Mouse (Mus musculus) frontal cortex, adult 2 months (tissue): Measurements from ENCODE around the gene Cdkal1. TPM values are rescaled to one million over a fixed set of nuclear protein-coding genes. Genes with fewer than 3 reads are reported as not detected.

Experiments
- DNase-seq, 2 experiments: peaks; one replicate each; pipeline ENCODE4 v3.0.0; 2022; ENCODE audit warnings: low spot score in 1 of 2; ENCODE audit errors: extremely low spot score in 1 of 2
- polyA plus RNA-seq: library from polyadenylated mRNA; depleted of rRNA; stranded (reverse); fragments of >200 nt; gene quantifications from 2 replicates; pipeline ENCODE4 v1.2.3, GENCODE M21; 2012

Cdkal1 gene
- polyA plus RNA-seq, 1 experiment: 7.8 TPM

- no peak for DNase-seq
Observed at GRCm38 (mm10) chr13:29819147-29819546, 36.3 kb downstream of the Cdkal1 start.

- no peak for DNase-seq
Observed at GRCm38 (mm10) chr13:29818314-29818713, 37.2 kb downstream of the Cdkal1 start.

DNA sequence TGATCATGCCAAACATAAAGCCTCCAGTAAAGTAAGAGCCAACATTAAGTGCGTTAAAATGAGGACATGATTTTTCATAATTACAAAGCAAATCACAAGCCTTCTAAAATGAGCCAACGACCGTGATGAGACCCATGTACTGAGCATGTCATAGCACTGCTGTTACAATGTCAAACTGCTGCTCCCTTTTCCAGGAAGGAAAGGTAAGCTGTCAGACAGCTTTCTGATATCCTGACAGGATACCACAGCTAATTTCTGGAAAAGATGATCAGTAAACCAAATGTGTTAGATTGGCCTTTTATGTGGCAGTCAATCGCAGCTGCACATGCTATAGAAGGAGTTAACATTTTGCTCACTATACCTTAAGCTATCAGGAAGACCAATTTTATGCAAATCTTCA, 44.7 kb downstream of the Cdkal1 start:
- DNase-seq: no peak

GRCm38 (mm10) chr13:29808383-29808782, 47.1 kb downstream of the Cdkal1 start:
- DNase-seq: no peak

DNA sequence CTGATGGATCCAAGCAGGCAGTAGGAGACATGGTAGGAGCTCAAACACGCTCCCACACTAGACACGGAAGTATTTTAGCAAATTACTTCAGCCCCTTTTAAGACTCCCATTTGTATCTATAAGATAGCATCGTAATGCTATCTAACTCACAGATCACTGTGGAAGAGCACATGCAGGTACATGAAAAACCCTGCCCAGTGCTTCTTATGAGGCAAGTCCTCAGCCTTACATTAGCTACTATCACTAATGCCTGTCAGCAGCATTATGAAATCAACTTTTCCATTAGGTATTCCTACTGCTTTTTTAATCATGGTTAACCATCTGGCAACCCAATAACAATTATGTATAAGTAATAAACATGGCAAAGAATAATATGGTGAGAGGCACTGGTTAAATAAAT, 47.5 kb downstream of the Cdkal1 start:
- no peak for DNase-seq

- peak in 1 of 2 experiments; percentile 8 for DNase-seq
Observed at GRCm38 (mm10) chr13:29806871-29807270, 48.6 kb downstream of the Cdkal1 start.

GRCm38 (mm10) chr13:29805296-29805695, 50.2 kb downstream of the Cdkal1 start:
- DNase-seq: no peak

- no peak for DNase-seq
Observed at GRCm38 (mm10) chr13:29804034-29804433, 51.4 kb downstream of the Cdkal1 start.

DNA sequence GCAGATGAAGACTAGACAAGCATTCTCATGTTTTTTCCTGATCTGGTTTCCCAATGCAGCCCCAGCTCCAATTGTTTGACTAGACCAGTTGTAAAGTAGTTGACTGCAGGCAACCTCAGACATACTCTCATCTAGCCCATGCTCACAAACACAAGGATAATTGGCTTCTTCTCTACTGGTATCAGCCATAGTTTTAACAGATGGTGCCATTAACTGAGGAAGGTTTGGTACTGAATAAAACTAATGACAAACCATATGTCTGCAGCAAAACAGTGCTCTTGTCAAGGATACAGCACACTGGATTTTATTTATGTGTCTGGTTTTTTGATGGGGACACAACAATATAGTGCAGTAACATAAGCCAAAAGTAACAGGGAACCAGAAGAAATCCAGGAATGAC, 52.8 kb downstream of the Cdkal1 start:
- DNase-seq: no peak

DNA sequence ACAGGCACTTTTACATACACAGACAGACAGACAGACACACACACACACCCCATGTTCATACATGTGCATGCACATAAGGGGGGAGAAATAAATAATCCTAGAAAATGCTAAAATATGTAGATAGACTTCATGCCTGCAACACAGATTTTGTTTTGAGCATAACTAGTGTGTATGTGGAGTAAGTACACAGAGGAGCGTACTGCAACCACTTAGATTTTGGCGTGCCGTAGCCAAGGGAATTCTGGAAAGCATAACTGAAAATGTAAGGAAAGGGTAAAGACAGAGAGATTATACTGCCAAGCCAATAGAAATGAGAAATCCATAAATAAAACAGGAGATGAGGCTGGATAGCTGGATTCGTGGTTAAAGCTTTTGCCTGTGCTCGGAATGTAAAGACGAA, 55.4 kb downstream of the Cdkal1 start:
- DNase-seq: no peak

GRCm38 (mm10) chr13:29792112-29792511, 63.4 kb downstream of the Cdkal1 start:
- DNase-seq: no peak

DNA sequence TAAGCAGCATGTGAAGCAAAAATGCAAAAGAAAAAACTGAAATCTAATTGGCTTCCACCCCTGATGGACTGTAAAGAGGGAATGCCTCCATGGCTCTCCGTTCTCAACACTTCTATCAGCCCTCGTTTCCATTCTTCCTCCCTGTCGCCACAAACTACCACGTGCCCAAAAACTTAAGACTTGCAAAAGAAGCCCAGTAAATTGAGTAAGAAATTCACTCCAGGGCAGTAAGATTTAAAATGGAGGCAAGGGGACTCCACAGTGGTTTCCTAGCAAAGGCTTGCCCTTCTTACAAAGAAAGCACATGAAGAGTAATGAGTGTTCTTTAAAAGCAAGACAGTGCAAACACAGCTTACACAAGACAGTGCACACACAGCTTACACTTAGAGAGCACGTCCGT, 64.0 kb downstream of the Cdkal1 start:
- DNase-seq: no peak

DNA sequence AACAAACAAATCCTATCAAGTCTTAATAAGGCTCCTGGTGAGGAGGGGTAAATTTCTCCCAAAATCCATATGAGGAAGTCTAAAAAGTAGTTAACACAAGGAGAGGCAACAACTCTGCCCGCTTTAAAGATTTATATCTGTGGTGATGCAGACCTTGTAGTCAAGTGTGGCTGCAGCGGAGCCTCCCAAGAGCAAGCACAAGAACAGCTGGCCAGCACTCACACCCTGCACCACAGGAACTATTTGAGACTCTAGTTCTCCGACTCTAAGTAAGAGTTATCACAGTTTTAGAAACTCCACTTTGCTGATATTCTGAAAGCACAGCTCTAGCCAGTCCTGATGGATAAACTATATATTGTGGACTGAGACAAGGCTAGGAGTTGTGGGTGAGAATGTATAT, 68.5 kb downstream of the Cdkal1 start:
- no peak for DNase-seq

DNA sequence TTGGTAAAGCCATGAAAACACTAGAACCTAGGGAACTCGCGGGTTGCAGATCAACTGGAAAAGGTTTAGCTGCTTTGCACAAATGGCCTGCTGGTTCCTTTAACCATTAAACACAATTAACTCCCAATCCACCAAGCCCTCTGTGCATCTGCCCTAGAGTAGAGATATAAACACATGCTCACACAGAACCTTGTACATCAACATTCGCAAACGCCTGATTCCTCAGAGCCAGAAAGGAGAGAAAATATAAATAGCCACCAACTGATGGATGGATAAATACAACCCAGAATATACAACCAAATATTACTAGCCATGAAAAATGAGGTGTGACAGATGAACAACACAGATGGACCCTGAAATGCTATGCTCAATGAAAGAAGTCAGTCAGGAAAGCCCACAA, 70.6 kb downstream of the Cdkal1 start:
- DNase-seq: no peak

GRCm38 (mm10) chr13:29781332-29781731, 74.1 kb downstream of the Cdkal1 start:
- no peak for DNase-seq

DNA sequence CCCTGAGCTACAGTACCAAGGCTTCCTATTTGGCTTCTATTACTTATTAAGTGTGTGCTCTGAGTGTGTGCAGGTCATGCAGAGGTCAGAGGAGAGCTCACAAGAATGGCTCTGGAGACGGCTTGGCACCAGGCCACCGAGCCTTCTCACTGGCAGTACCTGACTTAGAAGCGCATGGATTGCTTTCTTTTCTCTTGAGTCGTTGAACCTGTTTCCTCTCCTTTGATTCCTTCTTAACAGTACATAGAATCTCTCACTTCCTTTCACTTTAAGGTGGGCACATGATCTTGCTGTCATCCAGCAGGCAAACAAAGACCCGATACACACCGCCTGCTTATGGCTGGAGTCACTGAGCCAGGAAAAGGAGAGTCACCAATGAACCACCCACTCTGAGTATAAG, 74.8 kb downstream of the Cdkal1 start:
- DNase-seq: no peak

DNA sequence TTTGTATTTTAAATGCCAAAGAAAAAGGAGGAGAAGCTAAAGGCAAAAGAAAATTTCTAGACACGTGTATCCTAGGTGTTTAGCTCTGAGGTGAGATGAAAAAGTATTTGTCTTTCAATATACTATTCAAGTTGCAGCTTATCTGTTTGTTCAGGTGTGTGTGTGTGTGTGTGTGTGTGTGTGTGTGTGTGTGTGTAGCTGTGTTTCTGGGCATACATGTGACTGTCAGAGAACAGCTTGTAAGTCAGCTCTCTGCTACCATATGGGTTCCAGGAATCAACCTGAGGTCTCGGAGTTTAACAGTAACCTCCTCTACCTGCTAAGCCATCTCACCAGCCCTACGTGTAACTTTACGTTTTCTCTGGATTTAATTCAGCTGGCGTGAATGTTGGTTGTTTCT, 76.0 kb downstream of the Cdkal1 start:
- no peak for DNase-seq

DNA sequence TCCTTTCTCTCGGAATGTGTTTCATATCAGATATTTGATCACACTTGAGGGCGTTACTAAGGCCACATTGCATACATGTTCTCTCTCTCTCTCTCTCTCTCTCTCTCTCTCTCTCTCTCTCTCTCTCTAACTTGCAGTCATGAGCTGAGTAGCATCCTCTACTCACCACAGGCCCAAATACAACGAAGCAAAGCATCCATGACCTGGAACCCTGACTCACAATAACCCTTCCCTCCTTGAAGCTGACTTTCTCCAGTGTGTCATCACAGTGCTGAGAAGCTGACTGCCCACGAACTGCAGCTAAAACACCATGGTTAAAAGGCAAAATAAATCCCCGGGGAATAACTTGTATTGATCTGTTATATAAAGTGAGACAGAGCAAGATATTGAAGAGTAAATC, 76.4 kb downstream of the Cdkal1 start:
- no peak for DNase-seq

DNA sequence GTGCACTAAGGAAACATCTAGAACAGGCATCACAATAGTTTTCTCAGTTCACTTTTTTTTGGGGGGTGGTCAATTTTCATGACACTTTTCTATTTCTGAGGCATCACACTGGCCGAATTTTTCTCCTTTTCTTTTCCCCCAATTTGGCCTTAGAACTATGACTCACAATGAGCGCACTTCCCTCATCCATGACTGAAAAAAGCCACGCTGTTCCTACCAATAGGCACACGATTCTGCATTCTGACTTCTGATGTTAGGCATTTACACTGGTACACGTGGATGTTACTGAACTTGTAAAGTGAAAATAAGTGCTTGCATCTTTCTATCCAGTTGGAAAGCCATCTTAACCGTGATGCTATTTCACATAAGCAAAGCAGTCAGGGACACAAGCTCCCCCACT, 77.3 kb downstream of the Cdkal1 start:
- DNase-seq: no peak

DNA sequence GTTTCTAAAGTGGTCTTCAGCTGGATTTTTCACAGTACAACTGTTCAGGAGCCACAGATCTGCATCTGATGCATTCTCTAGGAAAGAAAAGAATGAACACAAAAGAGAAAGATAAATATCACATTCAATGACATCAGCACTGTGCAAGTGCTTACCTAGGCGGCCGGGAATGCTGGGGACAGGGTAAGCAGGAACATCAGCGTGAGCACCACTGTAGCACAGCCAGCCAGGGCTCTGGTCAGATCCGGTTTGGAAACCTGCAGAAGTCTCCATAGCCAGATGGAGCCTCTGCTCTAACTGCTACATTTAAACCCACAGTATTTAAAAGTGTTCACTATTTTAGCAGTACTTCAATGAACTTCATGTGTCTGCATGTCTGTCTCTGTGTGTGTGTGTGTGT, 78.2 kb downstream of the Cdkal1 start:
- DNase-seq: no peak

DNA sequence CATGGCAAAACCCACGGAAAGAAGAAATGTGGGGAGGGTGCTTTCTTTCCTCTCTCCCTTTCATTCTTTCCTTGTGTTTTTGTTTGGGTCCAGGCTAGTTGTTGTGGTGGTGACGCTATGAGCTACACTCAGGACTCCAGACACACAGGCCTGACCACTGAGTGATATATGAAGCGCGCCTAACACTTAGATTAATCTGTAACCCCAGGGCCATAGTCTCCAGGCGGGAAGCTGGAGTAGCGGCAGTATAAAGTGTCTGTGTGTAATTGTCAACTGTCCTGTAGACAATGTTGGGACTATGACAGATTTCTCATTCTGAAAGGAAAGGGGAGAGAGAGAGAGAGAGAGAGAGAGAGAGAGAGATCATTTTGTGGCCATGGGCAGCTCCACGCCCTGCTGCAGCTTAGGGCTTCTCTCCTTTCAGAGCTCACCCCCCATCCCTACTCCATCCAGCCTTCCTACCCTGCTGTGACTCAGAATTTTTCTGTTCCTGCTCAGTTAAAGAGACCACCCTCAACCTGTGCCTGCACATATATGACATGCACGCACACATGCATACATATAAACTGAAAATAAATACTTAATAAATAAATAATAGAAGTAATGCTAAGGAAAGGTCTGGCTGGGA, 79.8 kb downstream of the Cdkal1 start:
- DNase-seq: no peak

GRCm38 (mm10) chr13:29773563-29773962, 81.9 kb downstream of the Cdkal1 start:
- DNase-seq: no peak

GRCm38 (mm10) chr13:29772970-29773369, 82.5 kb downstream of the Cdkal1 start:
- no peak for DNase-seq
